Mouse (Mus musculus) forebrain, embryonic 11.5 days (tissue): Measurements from ENCODE around the gene Tmsb10. TPM values are rescaled to one million over a fixed set of nuclear protein-coding genes. Genes with fewer than 3 reads are reported as not detected.

Experiments
- ATAC-seq: fragments of 200-750 bp; cut with Nextera tagmentation; replicated peaks from 2 replicates; pipeline ENCODE4 v1.8.0; 2017; ENCODE audit warnings: moderate TSS enrichment; ENCODE audit not compliant: low FRiP score
- DNase-seq: peaks from one replicate; pipeline ENCODE4 v3.0.0-alpha.2; 2017; ENCODE audit warnings: low spot score
- H3K27ac ChIP-seq: fragments of 300-500 bp; sonication (generic); 2 replicates; pipeline ENCODE4 v1.5.1; 2014; ENCODE audit warnings: low read depth, low read length
- H3K27me3 ChIP-seq: fragments of 300-500 bp; sonication (generic); 2 replicates; pipeline ENCODE4 v1.6.1; 2014; ENCODE audit warnings: mild to moderate bottlenecking, low read length, mixed read lengths; ENCODE audit not compliant: control insufficient read depth, insufficient read depth
- H3K36me3 ChIP-seq: fragments of 300-500 bp; sonication (generic); 2 replicates; pipeline ENCODE4 v1.6.1; 2014; ENCODE audit warnings: mild to moderate bottlenecking, low read length, moderate library complexity, mixed read lengths; ENCODE audit not compliant: control insufficient read depth, insufficient read depth
- H3K4me1 ChIP-seq: fragments of 300-500 bp; sonication (generic); replicated peaks from 2 replicates; pipeline ENCODE4 v1.6.1; 2014; ENCODE audit warnings: low read length, mixed read lengths; ENCODE audit not compliant: control insufficient read depth, insufficient read depth
- H3K4me2 ChIP-seq: fragments of 300-500 bp; sonication (generic); 2 replicates; pipeline ENCODE4 v1.6.1; 2014; ENCODE audit warnings: low read depth, mild to moderate bottlenecking, low read length, moderate library complexity, mixed read lengths; ENCODE audit not compliant: severe bottlenecking
- H3K4me3 ChIP-seq: fragments of 300-500 bp; sonication (generic); 2 replicates; pipeline ENCODE4 v1.5.1; 2014; ENCODE audit warnings: low read depth, low read length
- H3K9ac ChIP-seq: fragments of 300-500 bp; sonication (generic); 2 replicates; pipeline ENCODE4 v1.6.1; 2014; ENCODE audit warnings: low read length
- H3K9me3 ChIP-seq: fragments of 300-500 bp; sonication (generic); 2 replicates; pipeline ENCODE4 v1.6.1; 2016; ENCODE audit warnings: low read length, mixed read lengths; ENCODE audit not compliant: control insufficient read depth
- WGBS: fragments of 180-500 bp; shearing (Covaris S2); extraction: QIAGEN DNeasy Blood & Tissue Kit; methylation state at CpG from one replicate; pipeline ENCODE4 v1.1.7; 2014; 5-methylcytosine and 5-hydroxymethylcytosine counted together
- polyA plus RNA-seq: library from polyadenylated mRNA; unstranded; fragments of >200 nt; fragmentation: Nextera tagmentation; extraction: Ambion mirVana; gene quantifications from 2 replicates; pipeline ENCODE4 v1.2.1, GENCODE M21; 2014

Gene Tmsb10
- polyA plus RNA-seq, 1 experiment from 2014 or later = 2,769 TPM

GRCm38 (mm10) chr6:72981851-72982250 lies 23.3 kb upstream of the Tmsb10 start:
- H3K9ac ChIP-seq = no peak overlapping the region
- no peak overlapping the region for H3K4me2 ChIP-seq
- WGBS = 76% methylated on average over 6 of the region's 6 CpGs
- H3K4me3 ChIP-seq = no peak overlapping the region
- H3K27ac ChIP-seq = no peak overlapping the region
- H3K9me3 ChIP-seq = no peaks in the 10 kb centered on the region
- no peaks in the 10 kb centered on the region for H3K27me3 ChIP-seq
- H3K4me1 ChIP-seq = no peaks in the 10 kb centered on the region
- no peaks in the 10 kb centered on the region for H3K36me3 ChIP-seq
- DNase-seq = no peak
- ATAC-seq = no peak

- Histone ChIP-seq H3K9ac (no peak overlapping the region), H3K36me3 (no peaks in the 10 kb centered on the region), H3K9me3 (no peaks in the 10 kb centered on the region), H3K4me1 (no peaks in the 10 kb centered on the region), H3K27me3 (no peaks in the 10 kb centered on the region), H3K4me3 (no peak overlapping the region), H3K4me2 (no peak overlapping the region), H3K27ac (no peak overlapping the region)
- 48% methylated on average over 9 of the region's 9 CpGs for WGBS
- DNase-seq = peak; percentile 59
- no peak for ATAC-seq
Observed at GRCm38 (mm10) chr6:72981124-72981651, 22.6 kb upstream of the Tmsb10 start.

- ATAC-seq = no peak
- Histone ChIP-seq H3K27me3 (no peaks in the 10 kb centered on the region), H3K9me3 (no peaks in the 10 kb centered on the region), H3K4me2 (no peak overlapping the region), H3K4me1 (no peaks in the 10 kb centered on the region), H3K4me3 (no peak overlapping the region), H3K36me3 (no peaks in the 10 kb centered on the region), H3K9ac (no peak overlapping the region), H3K27ac (no peak overlapping the region)
- no peak for DNase-seq
- WGBS = 89% methylated on average over 2 of the region's 2 CpGs
Observed at GRCm38 (mm10) chr6:72976866-72977265, 18.3 kb upstream of the Tmsb10 start.

- Histone ChIP-seq H3K36me3 (no peaks in the 10 kb centered on the region), H3K27me3 (no peaks in the 10 kb centered on the region), H3K4me1 (no peaks in the 10 kb centered on the region), H3K27ac (no peak overlapping the region), H3K9me3 (no peaks in the 10 kb centered on the region), H3K4me2 (no peak overlapping the region), H3K4me3 (no peak overlapping the region), H3K9ac (no peak overlapping the region)
- ATAC-seq (no peak), DNase-seq (no peak)
- 74% methylated on average over 3 of the region's 3 CpGs for WGBS
Observed at GRCm38 (mm10) chr6:72971074-72971473, 12.5 kb upstream of the Tmsb10 start.

- Histone ChIP-seq H3K27me3 (no peaks in the 10 kb centered on the region), H3K4me1 (no peaks in the 10 kb centered on the region), H3K9ac (no peak overlapping the region), H3K27ac (no peak overlapping the region), H3K4me2 (no peak overlapping the region), H3K36me3 (no peaks in the 10 kb centered on the region), H3K9me3 (no peaks in the 10 kb centered on the region), H3K4me3 (no peak overlapping the region)
- ATAC-seq (no peak), DNase-seq (no peak)
- 63% methylated on average over 3 of the region's 3 CpGs for WGBS
Observed at GRCm38 (mm10) chr6:72969787-72970186, 11.2 kb upstream of the Tmsb10 start.

GRCm38 (mm10) chr6:72965199-72965598 lies 6.7 kb upstream of the Tmsb10 start:
- Histone ChIP-seq H3K9me3 (no peaks in the 10 kb centered on the region), H3K27ac (no peak overlapping the region)
- 84% methylated on average over 6 of the region's 6 CpGs for WGBS

GRCm38 (mm10) chr6:72962281-72962741 lies 3.8 kb upstream of the Tmsb10 start:
- Histone ChIP-seq H3K4me3 (no peak overlapping the region), H3K4me1 (no peaks in the 10 kb centered on the region; the same call in 1 of the 2 replicates), H3K9ac (no peak overlapping the region), H3K4me2 (no peak overlapping the region), H3K36me3 (no peaks in the 10 kb centered on the region), H3K27ac (no peak overlapping the region), H3K9me3 (no peaks in the 10 kb centered on the region), H3K27me3 (no peaks in the 10 kb centered on the region)
- DNase-seq (no peak), ATAC-seq (no peak)
- 60% methylated on average over 7 of the region's 7 CpGs for WGBS

More at GRCm38 (mm10) chr6:72965199-72965598, 6.7 kb upstream of the Tmsb10 start:
- H3K4me1 ChIP-seq = no peaks in the 10 kb centered on the region; the same call in 1 of the 2 replicates
- H3K27me3 ChIP-seq = no peaks in the 10 kb centered on the region
- H3K36me3 ChIP-seq = no peaks in the 10 kb centered on the region
- H3K9ac ChIP-seq = no peak overlapping the region
- ATAC-seq (no peak), DNase-seq (no peak)
- H3K4me2 ChIP-seq = no peak overlapping the region
- H3K4me3 ChIP-seq = no peak overlapping the region

GRCm38 (mm10) chr6:72961603-72962002 lies 3.1 kb upstream of the Tmsb10 start:
- H3K4me1 ChIP-seq = peaks cover under 1% of the 10 kb centered on the region; the same call in 1 of the 2 replicates
- ATAC-seq (no peak), DNase-seq (no peak)
- no peak overlapping the region for H3K4me3 ChIP-seq
- no peak overlapping the region for H3K27ac ChIP-seq
- 87% methylated on average over 9 of the region's 9 CpGs for WGBS
- no peaks in the 10 kb centered on the region for H3K9me3 ChIP-seq
- no peak overlapping the region for H3K4me2 ChIP-seq
- no peak overlapping the region for H3K9ac ChIP-seq
- H3K36me3 ChIP-seq = no peaks in the 10 kb centered on the region
- H3K27me3 ChIP-seq = no peaks in the 10 kb centered on the region

- DNase-seq = no peak
- Histone ChIP-seq H3K4me2 (no peak overlapping the region), H3K9me3 (no peaks in the 10 kb centered on the region), H3K36me3 (no peaks in the 10 kb centered on the region), H3K4me3 (no peak overlapping the region), H3K4me1 (peaks cover 7% of the 10 kb centered on the region; the same call in 1 of the 2 replicates), H3K27me3 (no peaks in the 10 kb centered on the region), H3K9ac (no peak overlapping the region), H3K27ac (no peak overlapping the region)
- 79% methylated on average over 5 of the region's 5 CpGs for WGBS
- ATAC-seq = no peak
Observed at GRCm38 (mm10) chr6:72960675-72961074, 2.1 kb upstream of the Tmsb10 start.
